Mouse (Mus musculus) heart, postnatal 0 days (tissue): ENCODE measurements around the gene Pla2g12a. TPM values are rescaled to one million over a fixed set of nuclear protein-coding genes. Genes with fewer than 3 reads are reported as not detected.

Experiments used
- ATAC-seq: fragments of 200-750 bp; cut with Nextera tagmentation; 2 replicates; pipeline ENCODE4 v1.8.0; 2017; ENCODE audit warnings: low read depth, moderate number of reproducible peaks, moderate library complexity; ENCODE audit not compliant: insufficient read depth
- DNase-seq: peaks from one replicate; pipeline ENCODE4 v3.0.0-alpha.2; 2016; ENCODE audit warnings: low spot score
- H3K27ac ChIP-seq: fragments of 300-500 bp; sonication (generic); 2 replicates; pipeline ENCODE4 v1.5.1; 2014; ENCODE audit warnings: low read depth, mild to moderate bottlenecking
- H3K27me3 ChIP-seq: fragments of 300-500 bp; sonication (generic); 2 replicates; pipeline ENCODE4 v1.6.1; 2014; ENCODE audit warnings: low read length, mixed read lengths; ENCODE audit not compliant: control insufficient read depth, insufficient read depth
- H3K36me3 ChIP-seq: fragments of 300-500 bp; sonication (generic); replicated peaks from 2 replicates; pipeline ENCODE4 v1.6.1; 2014; ENCODE audit warnings: low read length, mixed read lengths; ENCODE audit not compliant: control insufficient read depth, insufficient read depth
- H3K4me1 ChIP-seq: fragments of 300-500 bp; sonication (generic); 2 replicates; pipeline ENCODE4 v1.6.1; 2014; ENCODE audit warnings: antibody characterized with exemption; ENCODE audit not compliant: control insufficient read depth, insufficient read depth
- H3K4me2 ChIP-seq: fragments of 300-500 bp; sonication (generic); 2 replicates; pipeline ENCODE4 v1.6.1; 2014; ENCODE audit warnings: low read depth, mild to moderate bottlenecking, low read length, moderate library complexity
- H3K4me3 ChIP-seq: fragments of 300-500 bp; sonication (generic); 2 replicates; pipeline ENCODE4 v1.5.1; 2014; ENCODE audit warnings: low read depth, low read length
- H3K9ac ChIP-seq: fragments of 300-500 bp; sonication (generic); replicated peaks from 2 replicates; pipeline ENCODE4 v1.6.1; 2014; ENCODE audit warnings: low read depth, low read length, mixed read lengths
- H3K9me3 ChIP-seq: fragments of 300-500 bp; sonication (generic); replicated peaks from 2 replicates; pipeline ENCODE4 v1.6.1; 2016; ENCODE audit warnings: low read length; ENCODE audit not compliant: control insufficient read depth
- CTCF ChIP-seq: IDR thresholded peaks from 2 replicates; pipeline ENCODE4 v1.5.1; 2016; ENCODE audit warnings: antibody characterized with exemption, control low read depth, low read depth
- EP300 ChIP-seq: IDR thresholded peaks from 2 replicates; pipeline ENCODE4 v1.6.1; 2016; ENCODE audit warnings: antibody characterized with exemption, low read depth
- WGBS: fragments of 180-500 bp; shearing (Covaris S2); extraction: QIAGEN DNeasy Blood & Tissue Kit; methylation state at CpG from one replicate; pipeline ENCODE4 v1.1.7; 2014; 5-methylcytosine and 5-hydroxymethylcytosine counted together
- polyA plus RNA-seq: library from polyadenylated mRNA; unstranded; fragments of >200 nt; fragmentation: Nextera tagmentation; extraction: Ambion mirVana; gene quantifications from 2 replicates; pipeline ENCODE4 v1.2.1, GENCODE M21; 2015
- total RNA-seq: library from RNA; depleted of rRNA; stranded (reverse); fragments of >200 nt; gene quantifications from 2 replicates; pipeline ENCODE4 v1.2.3, GENCODE M21; 2014; ENCODE audit warnings: low replicate concordance; rRNA removed

Pla2g12a gene
- total RNA-seq (48.7 and 52.2 TPM in 2 replicates), polyA plus RNA-seq (44.1 and 50.2 TPM in 2 replicates)

GRCm38 (mm10) chr3:129878405-129879021 is at the start of gene Pla2g12a:
Pla2g12a (plus strand) TSS chr3:129878606.
- Histone ChIP-seq H3K9me3 (no peaks in the 10 kb centered on the region), H3K4me3 (peak within 1 kb of the TSS; percentile 60), H3K4me1 (no peaks in the 10 kb centered on the region), H3K27me3 (no peaks in the 10 kb centered on the region), H3K9ac (peak within 1 kb of the TSS; percentile 58), H3K4me2 (peak within 1 kb of the TSS; percentile 90), H3K36me3 (no peaks in the 10 kb centered on the region), H3K27ac (peak within 1 kb of the TSS; percentile 66)
- peak; percentile 91 for ATAC-seq
- under 1% methylated on average over 53 of the region's 66 CpGs for WGBS
- peak; percentile 26; the same call in 1 of the 2 replicates for TF ChIP-seq CTCF
- TF ChIP-seq EP300 = no peak
- peak; percentile 88 for DNase-seq

DNA sequence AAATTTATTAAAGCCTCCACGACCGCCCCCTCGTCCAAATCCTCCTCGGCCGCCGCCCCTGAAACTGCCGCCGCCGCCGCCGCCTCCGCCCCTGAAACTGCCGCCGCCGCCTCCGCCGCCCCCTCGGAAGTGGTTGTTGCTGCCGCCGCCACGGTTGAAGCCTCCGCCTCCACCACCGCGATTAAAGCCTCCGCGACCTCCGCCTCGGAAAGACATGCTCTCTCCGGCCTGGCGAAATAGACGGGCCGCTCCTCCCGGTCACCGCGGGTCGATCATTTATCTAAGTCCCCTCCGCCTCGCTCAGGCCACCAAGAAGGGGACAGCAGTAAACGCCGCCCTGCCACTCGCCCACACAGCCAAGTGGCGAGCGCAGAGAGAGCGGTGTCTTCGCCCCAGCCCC is 47.8 kb upstream of the Pla2g12a start:
- Histone ChIP-seq H3K4me1 (peaks cover 15% of the 10 kb centered on the region), H3K9ac (peak overlapping the region; percentile 70), H3K27me3 (no peaks in the 10 kb centered on the region), H3K4me2 (peak overlapping the region; percentile 83), H3K9me3 (no peaks in the 10 kb centered on the region), H3K36me3 (peaks cover 23% of the 10 kb centered on the region; the same call in 1 of the 2 replicates), H3K4me3 (peak overlapping the region; percentile 74), H3K27ac (peak overlapping the region; percentile 69)
- WGBS = under 1% methylated on average over 44 of the region's 45 CpGs
- TF ChIP-seq CTCF (no peak), EP300 (no peak)
- ATAC-seq = peak; percentile 6; the same call in 1 of the 2 replicates
- DNase-seq = no peak

GRCm38 (mm10) chr3:129831035-129831568 is 47.3 kb upstream of the Pla2g12a start, which contains the start of gene Gar1:
Gar1 (minus strand) TSS chr3:129831396.
- Histone ChIP-seq H3K9me3 (no peaks in the 10 kb centered on the region), H3K9ac (peak within 1 kb of the TSS; percentile 70), H3K27ac (peak within 1 kb of the TSS; percentile 69), H3K27me3 (no peaks in the 10 kb centered on the region), H3K4me1 (peaks cover 15% of the 10 kb centered on the region), H3K4me2 (peak within 1 kb of the TSS; percentile 86), H3K36me3 (peaks cover 18% of the 10 kb centered on the region; the same call in 1 of the 2 replicates), H3K4me3 (peak within 1 kb of the TSS; percentile 74)
- WGBS = under 1% methylated on average over 60 of the region's 60 CpGs
- ATAC-seq (peak; percentile 90), DNase-seq (peak; percentile 93)
- TF ChIP-seq CTCF (no peak), EP300 (peak; percentile 87)

- Histone ChIP-seq H3K4me1 (0 out of 2 replicates have a peak, but pooled peaks cover 4% of the 10 kb centered on the region), H3K9me3 (no peaks in the 10 kb centered on the region), H3K27me3 (no peaks in the 10 kb centered on the region), H3K9ac (no peak within 1 kb of the TSS), H3K36me3 (no peaks in the 10 kb centered on the region), H3K4me3 (no peak within 1 kb of the TSS), H3K4me2 (peak within 1 kb of the TSS; percentile 36), H3K27ac (peak within 1 kb of the TSS; percentile 12)
- ATAC-seq (0 out of 2 replicates have a peak, but pooled peaks have one; percentile 17), DNase-seq (peak; percentile 54)
- 37% methylated on average over 6 of the region's 6 CpGs for WGBS
- TF ChIP-seq CTCF (no peak), EP300 (no peak)
Measured at GRCm38 (mm10) chr3:129835388-129835934, 42.9 kb upstream of the Pla2g12a start, which contains the start of gene Cfi. Cfi (plus strand) TSS chr3:129835884.

GRCm38 (mm10) chr3:129836051-129836697 is 42.2 kb upstream of the Pla2g12a start:
- H3K9me3 ChIP-seq = no peaks in the 10 kb centered on the region
- no peak for ATAC-seq
- DNase-seq = peak; percentile 13
- no peak overlapping the region for H3K4me3 ChIP-seq
- H3K27me3 ChIP-seq = no peaks in the 10 kb centered on the region
- H3K9ac ChIP-seq = no peak overlapping the region
- H3K36me3 ChIP-seq = no peaks in the 10 kb centered on the region
- 0 out of 2 replicates have a peak, but pooled peaks cover 4% of the 10 kb centered on the region for H3K4me1 ChIP-seq
- peak overlapping the region; percentile 36 for H3K4me2 ChIP-seq
- TF ChIP-seq CTCF = no peak
- WGBS = 14% methylated on average over 11 of the region's 11 CpGs
- H3K27ac ChIP-seq = peak overlapping the region; percentile 12; the same call in 1 of the 2 replicates
